Mouse (Mus musculus) layer of hippocampus, adult 2 months (tissue): ENCODE data around the gene Gabrr3. TPM values are rescaled to one million over a fixed set of nuclear protein-coding genes. Genes with fewer than 3 reads are reported as not detected.
A peak's percentile ranks its signal among the peaks of the same experiment; 100 is the strongest.

ENCODE experiments used
- DNase-seq, 2 experiments: peaks; one replicate each; pipeline ENCODE4 v3.0.0; 2022; ENCODE audit warnings: low spot score in 2 of 2
- H3K27ac ChIP-seq: fragments of 200-600 bp; 2 replicates; pipeline ENCODE4 v1.8.1; 2022
- H3K4me3 ChIP-seq: fragments of 200-600 bp; 2 replicates; pipeline ENCODE4 v1.8.1; 2022; ENCODE audit warnings: mild to moderate bottlenecking
- CTCF ChIP-seq: fragments of 200-600 bp; conservative IDR thresholded peaks from 2 replicates; pipeline ENCODE4 v1.8.1; 2022; ENCODE audit warnings: antibody characterized with exemption, mild to moderate bottlenecking, moderate library complexity
- long read RNA-seq, 2 experiments: library from polyadenylated mRNA; stranded (forward); transcript quantifications; one replicate each; pipeline ENCODE4 v2.0.0; 2021; ENCODE audit warnings: borderline mapping rate in 2 of 2
- total RNA-seq, 2 experiments: library from RNA; stranded (reverse); gene quantifications; 2 replicates each; pipeline ENCODE4 v1.2.3; 2021

Gabrr3 gene
- not detected for total RNA-seq
- long read RNA-seq, experiment 1: 0 reads
- long read RNA-seq, experiment 2: 0 reads

DNA sequence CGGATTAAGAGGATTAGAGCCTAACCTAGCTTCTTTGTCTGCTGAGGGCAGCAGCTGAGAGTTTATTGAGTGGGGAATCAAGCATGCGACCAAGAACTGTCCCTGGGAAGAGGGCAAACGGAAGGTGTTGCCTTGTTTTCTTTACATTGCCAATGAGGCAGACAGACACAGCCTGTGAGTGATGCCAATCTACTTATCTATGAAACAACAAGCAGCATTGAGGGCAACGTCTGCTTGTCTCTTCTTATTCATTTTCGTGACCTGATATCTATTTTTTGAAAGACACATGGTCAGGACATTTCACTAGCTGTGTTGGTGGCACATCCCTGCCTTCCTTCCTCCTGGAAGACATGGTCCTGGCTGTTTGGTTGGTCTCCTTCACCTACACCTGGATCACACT is at the start of gene Gabrr3:
Gabrr3 (plus strand) TSS at position 301 of the 400 bp plus-strand sequence.
- no peak for TF ChIP-seq CTCF
- no peak for DNase-seq
- Histone ChIP-seq H3K27ac (no peak within 1 kb of the TSS), H3K4me3 (no peak within 1 kb of the TSS)

DNA sequence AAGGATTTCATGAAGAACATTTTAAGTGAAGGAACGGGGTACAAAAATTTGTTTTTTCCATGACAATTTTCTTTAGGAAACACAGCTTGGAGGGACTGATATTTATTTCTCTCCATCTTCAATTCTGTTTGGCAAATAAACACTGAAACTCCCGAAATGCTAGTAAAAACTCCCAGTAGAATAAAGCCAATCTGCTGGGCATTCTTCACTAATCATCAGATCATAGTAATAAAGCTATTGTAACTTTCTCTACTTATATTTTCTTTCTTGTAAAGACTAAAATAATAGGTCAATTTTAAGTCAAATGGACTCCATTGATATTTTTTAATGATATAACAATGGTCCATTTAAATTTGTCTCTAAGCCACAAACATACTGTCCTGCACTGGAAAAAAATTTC is 43.2 kb upstream of the Gabrr3 start, which contains the start of gene Olfr209:
Olfr209 (minus strand) TSS at position 101 of the 400 bp plus-strand sequence.
- Histone ChIP-seq H3K4me3 (no peak within 1 kb of the TSS), H3K27ac (no peak within 1 kb of the TSS)
- no peak for TF ChIP-seq CTCF
- no peak for DNase-seq

DNA sequence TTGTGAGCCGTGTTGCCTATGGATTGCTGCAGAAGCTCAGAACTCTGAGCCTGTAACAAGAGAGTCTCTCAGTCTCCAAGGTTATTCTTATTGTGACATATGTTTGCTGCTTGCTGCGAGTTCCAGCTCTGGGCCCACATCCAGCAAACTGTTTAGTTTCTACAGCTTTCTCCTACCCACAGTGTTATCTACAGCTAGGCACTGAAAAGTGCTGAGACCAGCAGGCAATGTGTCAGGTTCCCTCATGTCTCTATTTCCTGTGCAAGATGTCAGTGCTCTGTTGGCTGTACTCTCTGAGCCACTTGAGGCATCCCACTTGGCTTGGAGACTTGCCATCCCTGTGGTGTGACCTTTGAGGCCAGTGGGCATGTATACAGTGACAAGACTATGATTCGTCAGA is 13.8 kb upstream of the Gabrr3 start:
- peak; percentile 48 to 64 for DNase-seq
- 0 out of 2 replicates have a peak overlapping the region, but pooled peaks have one; percentile 53 for H3K27ac ChIP-seq
- no peak overlapping the region for H3K4me3 ChIP-seq
- TF ChIP-seq CTCF: no peak

DNA sequence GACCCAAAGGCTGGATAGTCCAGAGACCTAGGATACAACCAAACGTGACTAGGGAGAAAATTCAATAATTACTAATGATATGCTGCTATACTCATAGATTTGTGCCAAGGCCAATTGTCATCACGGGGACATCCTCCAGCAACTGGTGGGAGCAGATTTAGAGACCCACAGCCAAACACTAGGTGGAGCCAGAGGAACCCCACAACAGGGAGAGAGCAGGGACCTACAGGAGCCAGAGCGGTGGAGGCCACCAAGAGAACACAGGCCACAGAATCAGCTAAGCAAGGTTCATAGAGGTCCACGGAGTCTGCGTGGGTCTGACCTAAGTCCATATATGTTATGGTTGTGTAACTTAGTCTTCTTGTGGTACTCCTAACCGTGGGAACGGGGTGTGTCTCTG is 6.0 kb upstream of the Gabrr3 start:
- Histone ChIP-seq H3K4me3 (no peak overlapping the region), H3K27ac (no peak overlapping the region)
- TF ChIP-seq CTCF: peak; percentile 45
- DNase-seq: no peak

DNA sequence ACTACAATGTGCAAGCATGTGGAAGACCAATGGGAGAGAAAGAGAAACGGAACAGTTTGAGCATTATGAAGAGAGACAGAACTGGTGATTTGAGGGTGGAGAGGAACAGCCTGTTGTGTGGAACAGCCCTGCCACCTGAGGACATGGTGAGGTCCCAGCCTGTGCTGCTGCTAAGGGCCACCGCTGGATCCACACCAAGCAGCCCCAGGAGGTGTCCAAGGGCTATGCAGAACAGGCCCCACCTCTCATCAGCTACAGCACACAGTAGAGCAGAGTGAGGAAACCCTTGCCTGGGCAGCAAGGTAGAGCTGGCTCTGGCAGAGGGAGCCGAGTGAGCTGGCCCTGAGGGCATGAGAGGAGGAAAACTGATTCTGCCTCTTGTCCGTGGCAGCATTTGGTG is 5.1 kb upstream of the Gabrr3 start:
- Histone ChIP-seq H3K4me3 (no peak overlapping the region), H3K27ac (no peak overlapping the region)
- no peak for DNase-seq
- TF ChIP-seq CTCF: no peak

DNA sequence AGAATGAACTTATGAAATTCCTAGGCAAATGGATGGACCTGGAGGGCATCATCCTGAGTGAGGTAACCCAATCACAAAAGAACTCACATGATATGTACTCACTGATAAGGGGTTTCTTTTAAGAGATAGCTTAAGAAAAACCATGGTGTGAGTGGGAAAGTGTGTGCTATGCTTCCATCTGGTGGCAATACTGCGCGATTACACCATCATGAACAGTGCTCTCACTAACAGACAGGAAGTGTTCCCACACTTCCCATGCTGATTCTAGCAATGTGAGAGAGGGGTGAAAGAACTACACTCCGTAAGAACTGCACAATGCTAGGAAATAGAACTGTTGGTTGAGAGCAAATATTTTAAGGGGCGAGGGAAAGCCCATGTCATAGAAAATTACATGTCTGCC is 3.4 kb upstream of the Gabrr3 start:
- peak; percentile 81 for TF ChIP-seq CTCF
- peak; percentile 27 to 33 for DNase-seq
- Histone ChIP-seq H3K27ac (no peak overlapping the region), H3K4me3 (no peak overlapping the region)

DNA sequence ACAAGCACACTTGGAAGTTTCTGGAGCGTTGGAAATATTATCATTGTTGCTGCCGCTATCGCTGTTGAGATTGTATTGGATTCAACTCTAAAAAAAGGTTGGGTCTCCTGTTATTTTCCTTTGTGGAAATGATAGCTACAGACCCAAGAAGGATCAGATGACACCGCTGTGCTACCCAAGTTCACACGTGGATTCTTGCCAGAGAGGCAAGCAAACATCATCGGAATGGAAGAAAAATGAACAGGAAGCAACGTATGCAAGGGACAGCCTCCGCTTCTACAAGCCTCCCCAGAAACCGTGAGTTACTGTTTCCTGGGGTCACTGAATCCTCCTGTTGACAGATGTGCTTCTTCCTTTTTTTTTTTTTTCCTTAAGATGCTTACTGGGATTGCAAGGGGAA is 2.3 kb upstream of the Gabrr3 start:
- H3K4me3 ChIP-seq: no peak overlapping the region
- DNase-seq: no peak
- no peak for TF ChIP-seq CTCF
- no peak overlapping the region for H3K27ac ChIP-seq

DNA sequence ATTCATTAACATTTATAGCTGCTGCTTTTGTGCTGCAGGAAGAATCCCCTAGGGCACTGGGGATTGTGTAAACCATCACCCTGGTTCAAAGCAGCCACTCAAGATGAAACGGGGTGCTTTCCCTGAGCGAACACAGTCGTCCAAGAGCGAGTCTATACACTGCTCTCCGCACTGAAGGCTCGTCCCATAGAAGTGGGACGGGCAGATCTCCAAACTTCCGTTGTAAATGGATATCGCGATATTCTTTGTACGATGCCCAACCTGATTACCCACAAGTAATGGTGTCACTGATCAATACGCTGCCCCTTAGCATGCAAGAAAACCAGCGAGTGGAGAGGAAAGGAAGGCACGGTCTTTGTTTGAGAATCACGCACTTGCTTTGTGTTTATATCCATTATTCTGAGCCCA is 2.2 kb downstream of the Gabrr3 start:
- H3K27ac ChIP-seq: no peak overlapping the region
- TF ChIP-seq CTCF: no peak
- DNase-seq: no peak
- H3K4me3 ChIP-seq: no peak overlapping the region

DNA sequence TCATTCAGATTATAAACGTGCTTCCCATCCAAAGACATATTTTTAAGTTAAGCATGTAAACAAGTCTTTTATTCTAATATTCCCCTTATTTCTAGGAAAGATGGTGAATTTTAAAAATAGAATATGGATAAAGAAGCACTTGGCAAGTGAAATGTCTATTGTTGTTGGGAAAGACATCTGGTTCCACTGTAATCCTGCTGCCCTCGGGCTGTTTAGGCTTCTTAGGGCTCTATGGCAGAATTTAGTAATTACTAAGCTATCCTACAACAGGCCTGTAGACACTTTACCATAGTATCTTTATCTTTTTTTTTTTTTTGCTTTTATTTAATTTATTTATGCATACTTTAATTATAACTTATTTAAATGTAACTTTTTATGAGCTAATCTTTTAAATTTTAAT is 2.7 kb downstream of the Gabrr3 start:
- no peak for TF ChIP-seq CTCF

DNA sequence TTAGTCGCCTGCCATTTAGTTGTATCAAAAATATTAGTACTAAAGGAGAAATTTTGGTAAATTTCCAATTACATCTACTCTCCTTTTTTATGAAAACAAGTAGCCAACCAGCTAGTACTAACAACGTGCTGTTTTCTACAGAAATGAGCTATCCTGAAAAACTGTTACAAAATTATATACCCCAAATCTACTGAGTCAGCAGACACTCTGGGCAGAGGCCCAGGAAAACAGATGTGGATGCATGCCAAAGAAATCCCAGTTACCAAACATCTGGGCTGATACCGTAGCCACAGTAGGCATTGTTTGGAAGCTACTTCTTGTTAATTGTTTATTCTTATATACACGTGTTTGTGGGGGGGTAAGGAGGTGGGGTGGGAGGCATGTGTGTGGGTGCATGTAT is 6.3 kb downstream of the Gabrr3 start:
- Histone ChIP-seq H3K4me3 (no peak overlapping the region), H3K27ac (no peak overlapping the region)
- no peak for TF ChIP-seq CTCF
- no peak for DNase-seq

More for the DNA sequence above, 2.7 kb downstream of the Gabrr3 start:
- H3K27ac ChIP-seq: no peak overlapping the region
- DNase-seq: no peak
- no peak overlapping the region for H3K4me3 ChIP-seq

DNA sequence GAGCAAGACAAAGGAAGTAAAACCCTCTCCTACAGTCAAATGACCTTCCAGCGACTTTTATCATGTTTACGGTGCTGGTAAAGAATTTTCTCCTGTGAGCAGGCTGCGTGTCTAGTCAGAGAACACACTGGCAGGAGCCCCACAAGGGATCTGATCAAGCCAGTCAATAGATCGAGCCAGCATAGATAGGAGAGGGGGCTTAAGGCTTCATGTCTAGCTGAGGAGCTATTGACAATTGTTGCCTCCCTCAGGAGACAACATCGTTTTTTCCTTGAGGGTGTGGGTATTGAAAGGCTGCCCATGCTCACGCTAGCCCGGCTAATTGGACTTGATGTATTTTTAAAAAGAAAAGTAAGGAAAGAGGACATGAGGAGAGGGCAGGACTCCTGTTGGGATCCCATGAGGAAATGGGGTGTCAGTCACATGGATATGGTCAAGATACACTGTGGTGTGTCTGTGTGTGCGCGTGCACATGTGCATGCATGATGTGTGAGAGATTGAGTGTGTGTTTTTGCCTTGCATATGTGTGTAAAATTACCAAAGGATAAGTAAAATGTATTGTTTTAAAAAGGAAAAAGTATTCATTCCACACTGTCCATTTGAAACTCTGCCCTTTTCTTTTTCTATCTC is 13.2 kb downstream of the Gabrr3 start:
- TF ChIP-seq CTCF: no peak
- H3K4me3 ChIP-seq: no peak overlapping the region
- H3K27ac ChIP-seq: no peak overlapping the region
- no peak for DNase-seq

DNA sequence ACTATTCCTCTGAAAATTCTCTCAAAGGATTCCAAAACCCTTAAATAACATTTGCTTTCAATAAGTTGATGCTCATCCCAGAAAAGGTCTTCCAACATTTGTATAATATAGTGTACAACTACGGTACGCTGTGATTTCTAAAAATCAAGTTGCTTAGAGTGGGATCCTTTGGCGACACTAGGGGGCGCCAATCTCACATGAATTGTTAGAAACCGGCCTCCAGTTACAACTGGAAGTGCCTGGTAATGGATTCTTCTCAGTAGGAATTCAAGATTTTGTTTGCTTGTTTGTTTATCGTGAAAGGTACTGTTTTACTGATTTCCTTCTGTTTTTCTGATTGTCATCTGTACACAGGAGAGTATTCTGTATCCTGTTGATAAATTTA is 13.7 kb downstream of the Gabrr3 start:
- Histone ChIP-seq H3K4me3 (no peak overlapping the region), H3K27ac (no peak overlapping the region)
- peak; percentile 65 to 78 for DNase-seq
- peak; percentile 93 for TF ChIP-seq CTCF

DNA sequence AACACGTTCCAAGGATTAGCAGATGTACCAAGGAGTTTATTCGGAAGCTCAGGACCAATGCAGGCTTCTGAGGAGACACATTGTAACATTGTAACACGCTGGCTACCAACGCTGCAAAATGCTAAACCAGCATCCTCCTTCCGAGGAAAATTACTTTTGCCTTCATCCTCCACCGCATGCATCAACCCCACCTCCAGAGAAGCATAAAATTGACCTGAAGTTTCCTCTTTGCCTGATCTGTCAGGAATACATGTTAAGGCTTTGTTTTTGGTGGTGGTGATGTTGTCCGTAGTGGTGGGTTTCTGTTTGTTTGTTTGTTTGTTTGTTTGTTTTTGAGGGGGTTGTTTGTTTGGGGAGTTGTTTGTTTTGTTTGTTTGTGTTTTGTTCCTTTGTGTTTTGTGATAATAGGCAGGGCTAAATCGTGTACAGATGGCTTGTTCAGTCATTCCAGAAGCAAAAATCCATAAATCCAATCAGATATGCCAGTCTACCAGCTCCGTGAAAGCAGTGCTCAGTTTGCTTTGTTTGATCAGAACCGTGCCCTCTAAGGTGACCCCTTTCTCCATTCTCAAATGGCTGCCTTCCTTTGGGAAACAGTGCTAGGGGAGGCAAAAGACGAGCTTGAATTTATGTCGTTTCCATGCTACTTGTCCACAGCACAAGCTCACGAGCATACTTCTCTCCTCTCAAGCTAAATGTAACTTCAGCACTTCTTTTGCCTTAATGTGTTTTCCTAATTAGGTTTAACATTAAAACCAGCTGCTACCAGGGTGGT is 14.6 kb downstream of the Gabrr3 start:
- TF ChIP-seq CTCF: no peak
- Histone ChIP-seq H3K4me3 (no peak overlapping the region), H3K27ac (no peak overlapping the region)
- DNase-seq: no peak

DNA sequence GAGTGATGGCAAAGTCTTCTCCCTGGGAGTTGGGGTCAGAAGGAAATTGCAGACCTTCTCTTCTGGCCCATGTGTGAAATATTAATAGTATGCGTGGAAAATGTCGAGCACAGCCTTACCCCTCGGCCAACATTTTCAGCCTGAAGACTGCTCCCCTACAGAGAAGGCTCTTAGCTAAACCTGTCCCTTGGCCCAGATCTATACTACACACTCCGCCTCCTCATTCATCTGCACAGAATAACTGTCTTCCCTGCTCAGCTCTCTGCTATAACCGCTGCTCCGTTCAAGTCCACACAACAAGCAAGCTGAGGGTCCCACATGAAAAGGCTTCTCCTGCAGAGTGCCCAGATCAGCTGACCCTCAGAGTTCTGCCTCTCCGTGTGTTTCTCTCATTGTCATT is 20.8 kb downstream of the Gabrr3 start:
- DNase-seq: no peak
- Histone ChIP-seq H3K27ac (no peak overlapping the region), H3K4me3 (no peak overlapping the region)
- no peak for TF ChIP-seq CTCF
